Mouse (Mus musculus) megakaryocyte, embryonic 14.5 days (primary cell): ENCODE data around the gene Aicda.

ENCODE experiments used
- FLI1 ChIP-seq: IDR thresholded peaks from 2 replicates; pipeline ENCODE4 v1.6.1; 2012; ENCODE audit warnings: low read length, inconsistent platforms, mixed read lengths
- GATA1 ChIP-seq: IDR thresholded peaks from 3 replicates; pipeline ENCODE4 v1.6.1; 2012; ENCODE audit warnings: mixed read lengths, low read length, inconsistent platforms, borderline replicate concordance

GRCm38 (mm10) chr6:122514312-122514711, 39.3 kb upstream of the Aicda start:
- TF ChIP-seq GATA1 (no peak), FLI1 (no peak)
